Mouse (Mus musculus): ENCODE measurements at regions not wholly inside any gene's neighbourhood (a gene's known extent, or its start where the extent isn't known, plus 50 kb on each side); places are given as distances from the start of the nearest gene placed in this dataset.

DNA sequence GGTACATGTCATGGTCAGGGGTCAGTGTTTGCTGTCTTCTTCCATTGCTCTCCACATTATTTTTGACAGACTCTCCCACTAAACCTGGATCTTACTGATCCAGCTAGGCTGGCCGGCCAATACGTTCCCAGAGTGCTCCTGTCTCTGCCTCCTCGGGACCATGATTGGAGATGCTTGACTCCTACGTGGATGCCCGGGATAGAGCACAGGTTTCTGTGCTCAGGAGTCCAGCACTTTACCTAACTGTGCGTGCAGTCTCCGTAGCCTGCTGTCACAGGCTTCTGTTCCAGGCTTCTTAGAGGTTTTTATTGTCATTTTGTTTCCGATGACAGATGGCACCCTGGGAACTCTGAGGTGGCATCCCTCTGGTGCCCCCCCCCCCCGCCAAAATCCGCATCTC, 232.4 kb downstream of the Maf start:
- DNase-seq = no peak

DNA sequence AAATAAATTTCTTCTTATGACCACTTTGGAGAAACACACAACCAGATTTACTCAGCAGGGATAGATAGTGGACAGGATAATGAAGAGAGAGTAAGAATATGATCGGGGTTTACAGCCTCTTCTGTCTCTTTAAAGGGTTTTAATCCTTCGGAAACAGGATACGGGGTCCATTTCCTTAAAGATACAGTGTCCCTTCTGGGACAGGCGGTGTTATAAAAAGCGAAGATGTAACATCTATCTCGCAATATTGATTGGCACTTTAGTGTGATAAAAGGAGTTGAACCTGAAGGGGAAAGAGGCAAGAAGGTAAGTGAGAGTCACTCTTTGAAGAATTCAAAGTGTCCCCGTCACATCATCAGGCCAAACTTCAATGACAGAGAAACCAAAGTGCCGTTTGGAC, 233.6 kb downstream of the Maf start:
- DNase-seq = no peak

GRCm38 (mm10) chr8:115466553-115466952, 241.0 kb downstream of the Maf start:
- peak; percentile 39 for DNase-seq

DNA sequence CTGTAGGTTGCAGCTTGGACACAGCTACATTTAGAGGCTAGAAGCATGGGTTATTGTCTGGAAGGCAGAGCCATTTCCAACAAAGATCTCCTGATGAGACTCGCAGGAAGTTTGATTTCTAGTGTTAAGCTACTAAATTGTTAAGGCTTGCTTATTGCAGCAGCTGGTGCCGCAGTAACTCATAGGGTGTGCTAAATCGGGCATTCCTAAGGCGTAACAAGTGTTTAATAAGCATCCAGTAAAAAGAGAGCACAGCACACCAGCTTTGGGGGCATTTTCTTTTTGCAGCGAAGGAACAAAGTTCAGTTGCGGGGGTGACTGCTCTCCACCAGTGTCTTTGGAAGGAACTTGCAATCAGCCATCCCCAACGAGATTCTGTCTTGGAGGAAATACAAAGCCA, 241.5 kb downstream of the Maf start:
- DNase-seq = no peak

GRCm38 (mm10) chr8:115462657-115463056, 244.9 kb downstream of the Maf start:
- no peak for DNase-seq

DNA sequence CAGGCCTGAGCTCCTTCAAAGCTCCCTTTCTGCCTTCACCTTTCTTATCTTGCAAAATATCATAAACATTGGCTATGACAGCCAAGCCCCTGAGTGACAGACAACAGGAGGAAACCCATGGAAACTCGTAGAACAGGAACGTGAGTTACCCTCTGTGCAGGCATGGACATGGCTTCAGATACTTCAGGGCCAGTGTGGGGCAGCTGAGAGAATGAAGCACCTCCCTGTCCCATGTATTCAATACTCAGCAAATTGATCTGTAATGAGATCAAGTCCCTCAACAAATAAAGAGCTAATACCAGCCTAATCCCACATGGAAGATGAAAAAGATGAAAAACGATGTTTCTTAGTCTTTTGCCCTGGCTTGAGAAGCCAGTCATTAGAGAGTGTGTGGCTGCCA, 249.5 kb downstream of the Maf start:
- no peak for DNase-seq

DNA sequence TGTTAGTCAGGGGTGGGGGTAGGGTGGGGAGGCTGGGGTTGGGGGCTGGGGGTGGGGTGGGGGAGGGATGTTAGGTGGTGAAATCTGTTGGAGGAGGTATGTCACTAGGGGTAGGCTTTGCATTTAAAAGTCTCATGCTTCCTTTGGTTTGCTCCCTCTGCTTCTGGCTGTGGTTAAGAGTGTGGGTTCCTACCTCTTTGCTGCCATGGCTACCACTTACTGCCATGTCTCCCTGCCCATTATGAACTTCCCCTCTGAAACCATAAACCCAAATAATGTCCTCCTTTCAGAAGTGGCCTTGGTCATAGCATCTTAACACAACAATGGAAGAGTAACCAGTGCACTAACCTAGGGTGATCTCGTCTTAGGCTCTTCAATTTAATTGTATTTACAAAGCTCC, 256.8 kb downstream of the Maf start:
- no peak for DNase-seq

DNA sequence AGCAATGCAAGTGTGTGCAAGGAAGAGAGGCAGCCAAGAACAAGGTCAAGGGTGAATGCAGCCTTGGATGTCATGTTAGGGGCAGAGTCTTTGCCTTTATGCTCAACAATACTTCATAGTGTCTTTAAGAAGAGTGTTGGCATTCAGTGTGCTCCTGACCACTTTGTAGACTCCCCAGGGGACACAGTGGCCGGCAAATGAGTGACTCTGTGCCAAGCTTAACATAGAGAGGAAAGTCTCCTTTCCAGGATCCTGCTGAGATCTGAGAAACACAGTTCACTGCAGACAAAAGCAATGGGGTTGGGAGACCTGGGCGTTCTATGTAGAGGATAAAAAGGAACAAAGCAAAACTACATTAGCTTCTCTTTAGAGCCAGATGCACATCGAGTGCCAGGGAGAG, 259.2 kb downstream of the Maf start:
- DNase-seq = no peak

DNA sequence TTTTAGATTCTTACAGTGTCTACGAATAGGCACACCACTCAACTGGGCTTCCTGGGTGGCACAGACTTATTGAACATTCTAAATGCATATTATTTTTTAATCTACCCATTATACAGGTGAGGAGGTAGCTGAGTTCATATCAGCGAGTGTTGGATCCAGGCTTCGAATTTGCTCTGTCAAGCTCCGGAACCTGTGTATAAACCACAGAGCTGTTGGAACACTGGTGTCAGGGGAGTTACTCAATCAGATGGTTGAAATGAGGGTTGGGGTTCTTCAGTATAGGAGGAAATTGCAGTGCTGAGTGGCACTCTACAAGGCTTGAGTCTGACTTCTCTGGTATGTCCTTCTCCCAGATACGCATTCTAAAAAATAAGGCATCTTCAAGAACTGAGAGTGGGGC, 263.1 kb downstream of the Maf start:
- no peak for DNase-seq

GRCm38 (mm10) chr8:115441943-115442550, 265.5 kb downstream of the Maf start:
- no peak for DNase-seq

GRCm38 (mm10) chr8:115441323-115441722, 266.3 kb downstream of the Maf start:
- DNase-seq = no peak

- DNase-seq = no peak
Observed at GRCm38 (mm10) chr8:115440151-115440550, 267.4 kb downstream of the Maf start.

DNA sequence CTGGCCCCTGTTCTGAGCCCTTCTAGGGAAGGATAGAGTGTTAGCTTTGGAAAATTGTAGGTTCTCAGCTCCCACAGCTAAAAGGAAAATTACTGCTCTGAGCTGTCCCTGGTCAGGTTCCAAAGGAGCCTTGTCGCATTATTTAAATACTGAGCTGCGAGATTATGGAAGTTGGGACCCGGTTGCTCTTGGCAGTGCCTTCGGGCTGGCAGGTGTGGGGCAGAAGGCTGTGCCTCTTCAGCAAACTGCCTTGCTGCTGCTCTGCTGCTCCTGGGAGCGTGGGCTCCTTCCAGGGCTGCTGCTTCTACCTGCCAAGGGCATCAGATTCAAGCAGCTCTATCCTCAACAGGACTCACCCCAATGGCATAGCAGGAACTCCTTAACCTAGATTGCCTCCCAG, 268.1 kb downstream of the Maf start:
- no peak for DNase-seq

GRCm38 (mm10) chr8:115437956-115438355, 269.6 kb downstream of the Maf start:
- no peak for DNase-seq

GRCm38 (mm10) chr8:115436356-115436721, 271.3 kb downstream of the Maf start:
- no peak for DNase-seq

- DNase-seq = no peak
Observed at GRCm38 (mm10) chr8:115435720-115436355, 271.8 kb downstream of the Maf start.

GRCm38 (mm10) chr8:115432396-115433040, 275.1 kb downstream of the Maf start:
- no peak for DNase-seq

GRCm38 (mm10) chr8:115430793-115431192, 276.8 kb downstream of the Maf start:
- no peak for DNase-seq

GRCm38 (mm10) chr8:115429291-115429883, 278.2 kb downstream of the Maf start:
- no peak for DNase-seq

DNA sequence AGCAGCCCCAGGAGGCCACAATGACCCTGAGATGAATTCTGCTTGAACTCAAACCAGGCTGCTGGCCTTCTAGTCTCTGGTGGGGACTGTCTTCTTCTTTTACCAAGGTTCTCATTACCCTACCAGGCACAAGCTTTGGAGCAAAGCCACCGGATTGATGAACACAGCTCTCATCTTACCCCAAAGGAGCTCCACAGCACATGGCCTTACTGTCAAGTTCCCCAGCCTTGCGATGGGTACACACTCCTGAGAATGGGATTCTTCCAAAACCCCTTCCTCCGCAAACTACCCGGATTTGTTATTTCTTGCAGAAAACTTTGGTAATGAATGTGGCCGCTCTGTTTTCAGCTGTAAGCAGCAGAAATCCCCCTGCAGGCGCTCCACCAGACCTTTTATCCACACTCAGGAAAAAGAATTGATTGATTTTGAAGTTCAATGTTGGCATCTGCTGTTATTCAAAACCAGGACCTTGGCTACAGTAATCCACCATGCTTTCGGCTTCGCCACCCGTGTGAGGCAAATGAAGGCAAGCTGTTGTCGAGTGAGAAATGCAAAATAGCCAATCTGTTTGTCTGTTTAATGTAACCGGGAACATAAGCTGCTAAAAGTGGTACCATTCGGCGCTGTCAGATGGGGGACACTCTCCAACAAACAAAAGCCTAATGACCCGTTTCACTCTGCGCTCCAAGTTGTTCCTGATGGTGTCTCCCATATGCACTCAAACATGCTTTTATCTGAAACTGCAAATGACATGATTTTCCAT, 278.9 kb downstream of the Maf start:
- no peak for DNase-seq

DNA sequence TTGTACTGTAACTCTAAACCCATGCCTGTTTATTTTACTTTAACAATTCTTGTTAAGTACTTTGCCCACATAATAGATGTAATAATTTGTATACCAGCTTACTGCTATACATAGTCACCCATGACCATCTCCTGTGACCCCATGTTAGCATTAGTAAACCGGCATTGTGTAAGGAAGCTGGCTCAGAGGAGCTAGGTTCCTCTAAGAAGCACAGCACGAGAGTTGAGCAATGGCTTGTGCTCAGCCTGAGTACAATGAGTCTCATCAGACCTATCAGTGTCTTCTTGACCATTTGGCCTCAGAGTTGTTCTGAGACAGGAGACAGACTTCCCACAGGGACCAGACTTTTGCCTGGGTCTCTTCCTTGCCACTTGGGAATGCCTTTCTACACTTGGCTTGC, 279.6 kb downstream of the Maf start:
- DNase-seq = no peak

GRCm38 (mm10) chr8:115427490-115427889, 280.1 kb downstream of the Maf start:
- DNase-seq = no peak

GRCm38 (mm10) chr8:115426543-115426942, 281.1 kb downstream of the Maf start:
- DNase-seq = no peak

GRCm38 (mm10) chr8:115425360-115425759, 282.2 kb downstream of the Maf start:
- no peak for DNase-seq
